Mouse (Mus musculus) limb, embryonic 12.5 days (tissue): ENCODE data around the gene Krt8. TPM values are rescaled to one million over a fixed set of nuclear protein-coding genes. Genes with fewer than 3 reads are reported as not detected.

ENCODE experiments used
- ATAC-seq: fragments of 200-750 bp; cut with Nextera tagmentation; 2 replicates; pipeline ENCODE4 v1.8.0; 2017; ENCODE audit warnings: low read depth, moderate TSS enrichment; ENCODE audit not compliant: insufficient number of reproducible peaks, insufficient read depth, low FRiP score, low TSS enrichment
- H3K27ac ChIP-seq: fragments of 300-500 bp; sonication (generic); 2 replicates; pipeline ENCODE4 v1.5.1; 2016; ENCODE audit warnings: mild to moderate bottlenecking, moderate library complexity
- H3K27me3 ChIP-seq: fragments of 300-500 bp; sonication (generic); 2 replicates; pipeline ENCODE4 v1.6.1; 2016; ENCODE audit warnings: mild to moderate bottlenecking, moderate library complexity
- H3K36me3 ChIP-seq: fragments of 300-500 bp; sonication (generic); 2 replicates; pipeline ENCODE4 v1.6.1; 2016; ENCODE audit warnings: mild to moderate bottlenecking, moderate library complexity
- H3K4me1 ChIP-seq: fragments of 300-500 bp; sonication (generic); replicated peaks from 2 replicates; pipeline ENCODE4 v1.6.1; 2016
- H3K4me2 ChIP-seq: fragments of 300-500 bp; sonication (generic); 2 replicates; pipeline ENCODE4 v1.6.1; 2016; ENCODE audit warnings: mild to moderate bottlenecking, moderate library complexity
- H3K4me3 ChIP-seq: fragments of 300-500 bp; sonication (generic); replicated peaks from 2 replicates; pipeline ENCODE4 v1.5.1; 2016; ENCODE audit warnings: mild to moderate bottlenecking
- H3K9ac ChIP-seq: fragments of 300-500 bp; sonication (generic); replicated peaks from 2 replicates; pipeline ENCODE4 v1.6.1; 2016; ENCODE audit warnings: mild to moderate bottlenecking, moderate library complexity
- H3K9me3 ChIP-seq: fragments of 300-500 bp; sonication (generic); 2 replicates; pipeline ENCODE4 v1.6.1; 2016; ENCODE audit warnings: mild to moderate bottlenecking, moderate library complexity
- WGBS: fragments of 180-500 bp; shearing (Covaris S2); methylation state at CpG from one replicate; pipeline ENCODE4 v1.1.7; 2016; 5-methylcytosine and 5-hydroxymethylcytosine counted together
- polyA plus RNA-seq: library from polyadenylated mRNA; unstranded; fragments of >200 nt; fragmentation: Nextera tagmentation; extraction: Ambion mirVana; gene quantifications from 2 replicates; pipeline ENCODE4 v1.2.1, GENCODE M21; 2016

Krt8 gene
- polyA plus RNA-seq, 1 experiment from 2014 or later: 10.3 TPM

GRCm38 (mm10) chr15:101974083-101974845 is 30.0 kb downstream of the Krt8 start:
- Histone ChIP-seq H3K9ac (peak overlapping the region; percentile 23; the same call in 1 of the 2 replicates), H3K4me1 (peaks cover 39% of the 10 kb centered on the region), H3K4me2 (no peak overlapping the region), H3K27me3 (peaks cover 4% of the 10 kb centered on the region; the same call in 1 of the 2 replicates), H3K4me3 (no peak overlapping the region), H3K36me3 (no peaks in the 10 kb centered on the region), H3K9me3 (no peaks in the 10 kb centered on the region), H3K27ac (no peak overlapping the region; the same call in 1 of the 2 replicates)
- no peak for ATAC-seq
- WGBS: 67% methylated on average over 16 of the region's 16 CpGs

- Histone ChIP-seq H3K27ac (no peak overlapping the region), H3K4me1 (peaks cover 39% of the 10 kb centered on the region), H3K4me2 (no peak overlapping the region), H3K27me3 (peaks cover 4% of the 10 kb centered on the region; the same call in 1 of the 2 replicates), H3K36me3 (no peaks in the 10 kb centered on the region), H3K4me3 (no peak overlapping the region), H3K9me3 (no peaks in the 10 kb centered on the region), H3K9ac (no peak overlapping the region)
- no peak for ATAC-seq
- whole genome bisulfite sequencing: 13% methylated on average over 15 of the region's 15 CpGs
Observed at GRCm38 (mm10) chr15:101973414-101974077, 30.7 kb downstream of the Krt8 start.

DNA sequence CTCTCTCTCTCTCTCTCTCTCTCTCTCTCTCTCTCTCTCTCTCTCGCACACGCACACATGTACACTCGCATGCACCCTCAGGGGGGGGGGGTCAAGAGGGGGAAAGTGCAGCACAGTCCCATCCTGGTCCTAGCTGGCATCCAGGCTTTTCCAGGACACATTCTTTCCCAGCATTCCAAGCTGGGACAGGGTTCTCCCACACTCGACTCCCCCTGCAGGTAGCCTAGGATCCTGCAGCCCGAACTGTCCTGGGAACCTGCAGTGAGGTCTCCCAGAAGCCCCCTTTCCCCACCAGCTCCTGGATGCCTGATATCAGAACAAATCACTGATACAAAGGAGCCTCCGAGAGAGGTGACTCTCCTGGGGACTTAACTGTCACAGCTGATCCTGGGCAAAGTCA is 33.7 kb downstream of the Krt8 start:
- no peak for ATAC-seq
- H3K27me3 ChIP-seq: peaks cover 4% of the 10 kb centered on the region; the same call in 1 of the 2 replicates
- WGBS: 7% methylated on average over 3 of the region's 6 CpGs

GRCm38 (mm10) chr15:101966808-101967207 is 37.5 kb downstream of the Krt8 start:
- 83% methylated on average over 8 of the region's 8 CpGs for WGBS
- no peaks in the 10 kb centered on the region for H3K36me3 ChIP-seq
- no peaks in the 10 kb centered on the region for H3K4me1 ChIP-seq
- no peak overlapping the region for H3K4me2 ChIP-seq
- no peaks in the 10 kb centered on the region for H3K9me3 ChIP-seq
- no peak for ATAC-seq
- H3K9ac ChIP-seq: no peak overlapping the region
- no peaks in the 10 kb centered on the region for H3K27me3 ChIP-seq
- no peak overlapping the region for H3K4me3 ChIP-seq
- H3K27ac ChIP-seq: no peak overlapping the region; the same call in 1 of the 2 replicates

More for the DNA sequence above, 33.7 kb downstream of the Krt8 start:
- no peak overlapping the region for H3K9ac ChIP-seq
- peaks cover 11% of the 10 kb centered on the region for H3K4me1 ChIP-seq
- no peak overlapping the region for H3K4me3 ChIP-seq
- no peak overlapping the region for H3K27ac ChIP-seq
- H3K4me2 ChIP-seq: no peak overlapping the region
- no peaks in the 10 kb centered on the region for H3K36me3 ChIP-seq
- H3K9me3 ChIP-seq: no peaks in the 10 kb centered on the region

GRCm38 (mm10) chr15:101958891-101959290 is 45.4 kb downstream of the Krt8 start:
- H3K4me2 ChIP-seq: no peak overlapping the region
- H3K4me3 ChIP-seq: no peak overlapping the region
- H3K4me1 ChIP-seq: no peaks in the 10 kb centered on the region
- no peak overlapping the region for H3K27ac ChIP-seq
- H3K9ac ChIP-seq: no peak overlapping the region
- 86% methylated on average over 3 of the region's 3 CpGs for WGBS
- H3K9me3 ChIP-seq: no peaks in the 10 kb centered on the region
- peaks cover 4% of the 10 kb centered on the region; the same call in 1 of the 2 replicates for H3K27me3 ChIP-seq
- no peak for ATAC-seq
- no peaks in the 10 kb centered on the region for H3K36me3 ChIP-seq

DNA sequence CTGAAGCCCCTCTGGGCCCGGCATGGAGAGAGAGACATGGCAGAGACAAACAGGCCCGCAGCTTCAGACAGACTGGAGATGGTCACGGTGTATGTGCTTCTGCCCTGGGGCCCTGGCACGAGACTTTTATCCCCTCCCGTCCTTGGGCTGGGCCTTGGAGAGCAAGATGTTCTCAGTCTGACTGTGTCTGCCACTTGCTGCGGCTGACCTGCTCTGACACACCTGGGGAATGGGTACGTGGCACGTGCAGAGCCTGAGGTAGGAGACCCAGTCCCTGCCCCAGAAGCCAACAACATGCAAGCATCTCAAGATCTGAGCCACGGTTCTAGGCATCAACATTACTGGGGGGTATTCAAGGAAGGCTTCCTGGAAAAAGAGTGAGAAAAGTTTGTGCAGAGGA is 50.1 kb downstream of the Krt8 start, which contains the start of gene Krt78:
Gene Krt78, minus strand, starts transcription at position 101 of the 400 bp plus-strand sequence.
- 81% methylated on average over 9 of the region's 9 CpGs for WGBS

GRCm38 (mm10) chr15:101952733-101953474 is 51.4 kb downstream of the Krt8 start:
- no peak overlapping the region for H3K4me2 ChIP-seq
- ATAC-seq: no peak

More for the DNA sequence above, 50.1 kb downstream of the Krt8 start, which contains the start of gene Krt78:
- H3K27ac ChIP-seq: no peak within 1 kb of the TSS
- no peak for ATAC-seq
- H3K4me1 ChIP-seq: no peaks in the 10 kb centered on the region
- peaks cover 10% of the 10 kb centered on the region; the same call in 1 of the 2 replicates for H3K27me3 ChIP-seq
- no peak within 1 kb of the TSS for H3K4me3 ChIP-seq
- no peaks in the 10 kb centered on the region for H3K36me3 ChIP-seq
- H3K9me3 ChIP-seq: no peaks in the 10 kb centered on the region
- 0 out of 2 replicates have a peak within 1 kb of the TSS, but pooled peaks have one; percentile 4 for H3K9ac ChIP-seq
- no peak within 1 kb of the TSS for H3K4me2 ChIP-seq

More at GRCm38 (mm10) chr15:101952733-101953474, 51.4 kb downstream of the Krt8 start:
- Histone ChIP-seq H3K9me3 (no peaks in the 10 kb centered on the region), H3K4me1 (no peaks in the 10 kb centered on the region), H3K36me3 (no peaks in the 10 kb centered on the region), H3K9ac (no peak overlapping the region), H3K4me3 (no peak overlapping the region), H3K27me3 (peaks cover 10% of the 10 kb centered on the region; the same call in 1 of the 2 replicates), H3K27ac (no peak overlapping the region)
- 86% methylated on average over 7 of the region's 7 CpGs for WGBS

Other genes starting within 250 kb of the Krt8 start
- gene Krt72, start 218.0 kb downstream of the Krt8 start, polyA plus RNA-seq: not detected in 2 replicates
- not detected in 2 replicates for gene Krt73, start 202.1 kb downstream of the Krt8 start, polyA plus RNA-seq
- gene Krt2, start 186.3 kb downstream of the Krt8 start, polyA plus RNA-seq: 0.13 and 0.15 TPM in 2 replicates
- gene Krt1, start 153.7 kb downstream of the Krt8 start, polyA plus RNA-seq: 1.5 and 2.0 TPM in 2 replicates
- gene Krt77, start 134.8 kb downstream of the Krt8 start, polyA plus RNA-seq: not detected in 2 replicates
- not detected in 2 replicates for gene Krt76, start 111.6 kb downstream of the Krt8 start, polyA plus RNA-seq
- gene Krt4, start 79.7 kb downstream of the Krt8 start, polyA plus RNA-seq: 0.13 TPM in 1 of 2 replicates, not detected in the other
- 0.17 TPM in 1 of 2 replicates, not detected in the other for gene Krt79, start 64.2 kb downstream of the Krt8 start, polyA plus RNA-seq
- gene Krt78, start 50.2 kb downstream of the Krt8 start, polyA plus RNA-seq: not detected in 2 replicates
- 21.2 and 21.5 TPM in 2 replicates for gene Krt18, start 23.7 kb upstream of the Krt8 start, polyA plus RNA-seq
- 121 and 124 TPM in 2 replicates for gene Eif4b, start 69.3 kb upstream of the Krt8 start, polyA plus RNA-seq
- 16.6 and 22.6 TPM in 2 replicates for gene Tns2, start 95.9 kb upstream of the Krt8 start, polyA plus RNA-seq
- gene Spryd3, start 131.8 kb upstream of the Krt8 start, polyA plus RNA-seq: 12.9 and 16.8 TPM in 2 replicates
- 0.96 and 1.2 TPM in 2 replicates for gene Igfbp6, start 139.9 kb upstream of the Krt8 start, polyA plus RNA-seq
- gene Soat2, start 146.0 kb upstream of the Krt8 start, polyA plus RNA-seq: 0.15 TPM in 1 of 2 replicates, not detected in the other
- 108 and 115 TPM in 2 replicates for gene Zfp740, start 198.8 kb upstream of the Krt8 start, polyA plus RNA-seq
- 70.6 and 72.9 TPM in 2 replicates for gene Csad, start 200.2 kb upstream of the Krt8 start, polyA plus RNA-seq
- gene Itgb7, start 227.5 kb upstream of the Krt8 start, polyA plus RNA-seq: 2.9 and 3.3 TPM in 2 replicates